Mouse (Mus musculus) heart, embryonic 14.5 days (tissue): Measurements from ENCODE around the gene Opcml. TPM values are rescaled to one million over a fixed set of nuclear protein-coding genes. Genes with fewer than 3 reads are reported as not detected.

ENCODE experiments used
- ATAC-seq: fragments of 200-750 bp; cut with Nextera tagmentation; 2 replicates; pipeline ENCODE4 v1.8.0; 2017; ENCODE audit warnings: low read depth, moderate TSS enrichment; ENCODE audit not compliant: insufficient number of reproducible peaks, insufficient read depth, low FRiP score
- H3K27ac ChIP-seq, 2 experiments: fragments of 200-500 bp in 1 of 2; fragments of 300-500 bp in 1 of 2; sonication (generic) in 1 of 2; replicated peaks in 1 of 2; 2 replicates each; pipeline ENCODE4 v1.5.1; 2012 to 2014; ENCODE audit warnings: low read depth in 2 of 2, low read length in 2 of 2, control low read depth in 1 of 2, mild to moderate bottlenecking in 1 of 2, mixed read lengths in 1 of 2; ENCODE audit not compliant: control insufficient read depth in 1 of 2, insufficient read depth in 1 of 2
- H3K27me3 ChIP-seq: fragments of 300-500 bp; sonication (generic); 2 replicates; pipeline ENCODE4 v1.6.1; 2014; ENCODE audit warnings: mild to moderate bottlenecking, low read length, control low read depth; ENCODE audit not compliant: control insufficient read depth, insufficient read depth
- H3K36me3 ChIP-seq: fragments of 300-500 bp; sonication (generic); 2 replicates; pipeline ENCODE4 v1.6.1; 2014; ENCODE audit warnings: mild to moderate bottlenecking, control low read depth, low read length, mixed read lengths; ENCODE audit not compliant: control insufficient read depth, insufficient read depth
- H3K4me1 ChIP-seq, 2 experiments: fragments of 200-500 bp in 1 of 2; fragments of 300-500 bp in 1 of 2; sonication (generic) in 1 of 2; 2 replicates each; pipeline ENCODE4 v1.6.1; 2012 to 2014; ENCODE audit warnings: low read length in 2 of 2, control low read depth in 1 of 2, mixed read lengths in 1 of 2; ENCODE audit not compliant: control insufficient read depth in 2 of 2, insufficient read depth in 2 of 2
- H3K4me2 ChIP-seq: fragments of 300-500 bp; sonication (generic); 2 replicates; pipeline ENCODE4 v1.6.1; 2014; ENCODE audit warnings: mild to moderate bottlenecking, low read length
- H3K4me3 ChIP-seq, 2 experiments: fragments of 200-500 bp in 1 of 2; fragments of 300-500 bp in 1 of 2; sonication (generic) in 1 of 2; 2 replicates each; pipeline ENCODE4 v1.5.1; 2012 to 2014; ENCODE audit warnings: low read length in 2 of 2, mild to moderate bottlenecking in 2 of 2, control low read depth in 1 of 2, low read depth in 1 of 2, moderate library complexity in 1 of 2; ENCODE audit not compliant: control insufficient read depth in 1 of 2, insufficient read depth in 1 of 2
- H3K9ac ChIP-seq: fragments of 300-500 bp; sonication (generic); 2 replicates; pipeline ENCODE4 v1.6.1; 2014; ENCODE audit warnings: mild to moderate bottlenecking, low read length
- H3K9me3 ChIP-seq: fragments of 300-500 bp; sonication (generic); 2 replicates; pipeline ENCODE4 v1.6.1; 2016; ENCODE audit warnings: low read length, control low read depth; ENCODE audit not compliant: control insufficient read depth
- WGBS: fragments of 180-500 bp; shearing (Covaris S2); extraction: QIAGEN DNeasy Blood & Tissue Kit; methylation state at CpG from one replicate; pipeline ENCODE4 v1.1.7; 2014; 5-methylcytosine and 5-hydroxymethylcytosine counted together
- polyA plus RNA-seq: library from polyadenylated mRNA; unstranded; fragments of >200 nt; fragmentation: Nextera tagmentation; extraction: Ambion mirVana; gene quantifications from 2 replicates; pipeline ENCODE4 v1.2.1, GENCODE M21; 2014

The Opcml gene
- polyA plus RNA-seq, 1 experiment from 2014 or later: 1.6 TPM

DNA sequence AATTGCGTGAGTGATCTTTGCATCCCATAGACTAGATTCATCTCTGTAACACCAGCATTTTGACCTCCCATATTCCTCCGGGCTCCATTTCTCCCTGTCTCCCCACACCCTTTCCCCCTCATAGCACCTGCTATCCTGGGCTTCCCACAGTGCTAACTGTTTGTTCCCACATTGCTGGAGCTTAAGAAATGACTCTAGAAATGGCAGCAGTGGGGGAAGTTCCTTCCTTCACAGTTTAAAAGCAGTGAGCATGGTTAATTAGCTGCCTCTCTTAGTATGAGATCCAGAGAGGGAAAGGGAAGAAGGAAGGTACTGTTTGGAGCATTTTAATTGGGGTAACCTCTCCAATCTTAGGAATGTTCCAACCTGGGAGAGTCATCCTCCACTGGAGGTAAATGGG lies 1035.2 kb downstream of the Opcml start:
- ATAC-seq: no peak
- Histone ChIP-seq H3K4me2 (no peak overlapping the region), H3K36me3 (no peaks in the 10 kb centered on the region), H3K27ac (no peak overlapping the region), H3K9ac (no peak overlapping the region), H3K4me3 (no peak overlapping the region), H3K9me3 (no peaks in the 10 kb centered on the region), H3K4me1 (no peaks in the 10 kb centered on the region), H3K27me3 (no peaks in the 10 kb centered on the region)
- 86% methylated on average over 2 of the region's 2 CpGs for WGBS

DNA sequence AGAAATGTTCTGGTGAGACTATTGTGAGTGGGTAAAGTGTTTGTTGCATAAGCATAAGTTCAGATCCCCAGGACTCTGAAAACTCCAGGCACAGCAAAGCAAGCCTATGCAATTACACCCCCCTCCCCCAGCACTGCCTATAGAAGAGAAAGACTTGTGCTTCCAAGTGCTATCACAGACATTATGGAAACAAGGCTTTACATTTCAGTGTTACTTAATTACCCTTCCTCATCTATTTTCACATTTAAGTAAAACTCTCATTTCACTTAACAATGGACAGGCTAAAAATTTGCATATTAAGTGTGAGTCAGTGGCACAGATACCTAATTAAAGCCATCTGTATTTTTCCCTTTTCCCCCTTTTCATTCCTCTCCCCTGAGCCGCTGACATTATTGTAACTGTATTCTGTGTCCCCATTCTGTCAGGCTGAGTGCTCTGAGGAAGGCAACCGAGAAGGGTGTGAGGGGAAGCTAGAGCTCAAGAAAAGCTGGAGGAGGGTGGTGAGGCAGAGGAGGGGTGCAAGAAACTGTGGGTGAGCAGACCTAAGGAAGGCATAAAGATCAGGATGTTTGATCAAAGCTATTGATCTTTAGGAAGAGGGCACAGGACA lies 1055.5 kb downstream of the Opcml start:
- H3K27me3 ChIP-seq: no peaks in the 10 kb centered on the region
- H3K9ac ChIP-seq: no peak overlapping the region
- WGBS: 60% methylated on average over 2 of the region's 2 CpGs
- no peak overlapping the region for H3K27ac ChIP-seq
- no peaks in the 10 kb centered on the region for H3K4me1 ChIP-seq
- H3K9me3 ChIP-seq: no peaks in the 10 kb centered on the region
- H3K4me3 ChIP-seq: no peak overlapping the region
- no peak for ATAC-seq
- no peak overlapping the region for H3K4me2 ChIP-seq
- H3K36me3 ChIP-seq: no peaks in the 10 kb centered on the region

DNA sequence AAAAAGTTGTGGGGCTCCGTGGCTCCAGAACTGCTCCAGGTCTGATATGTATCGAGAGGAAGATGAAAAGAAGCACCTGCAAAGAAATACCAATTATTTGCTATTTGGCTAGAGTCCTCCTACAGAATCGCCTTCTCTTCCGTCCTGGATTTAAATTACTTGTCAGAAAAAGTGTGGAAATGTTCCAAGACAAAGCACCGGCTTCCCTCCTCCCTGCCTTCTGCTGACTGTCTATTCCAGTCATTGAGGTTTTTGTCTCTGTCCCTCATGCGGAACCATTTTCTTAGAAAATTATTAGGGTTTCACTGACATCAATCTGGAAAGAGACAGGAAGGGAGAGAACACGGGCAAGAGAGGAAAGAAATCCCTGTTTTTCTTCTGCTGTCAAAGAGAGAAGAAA lies 1065.3 kb downstream of the Opcml start:
- H3K27ac ChIP-seq: no peak overlapping the region
- WGBS: 66% methylated on average over 7 of the region's 7 CpGs
- no peak overlapping the region for H3K4me2 ChIP-seq
- H3K36me3 ChIP-seq: no peaks in the 10 kb centered on the region
- ATAC-seq: no peak
- no peak overlapping the region for H3K9ac ChIP-seq
- no peaks in the 10 kb centered on the region for H3K4me1 ChIP-seq
- no peaks in the 10 kb centered on the region for H3K27me3 ChIP-seq
- H3K4me3 ChIP-seq: no peak overlapping the region
- no peaks in the 10 kb centered on the region for H3K9me3 ChIP-seq

- H3K4me1 ChIP-seq: no peaks in the 10 kb centered on the region
- H3K4me2 ChIP-seq: no peak overlapping the region
- H3K4me3 ChIP-seq: no peak overlapping the region
- H3K9me3 ChIP-seq: no peaks in the 10 kb centered on the region
- no peaks in the 10 kb centered on the region for H3K27me3 ChIP-seq
- no peak overlapping the region for H3K27ac ChIP-seq
- no peak for ATAC-seq
- no peaks in the 10 kb centered on the region for H3K36me3 ChIP-seq
- H3K9ac ChIP-seq: no peak overlapping the region
- 83% methylated on average over 4 of the region's 4 CpGs for WGBS
Measured at GRCm38 (mm10) chr9:28861983-28862382, 1071.4 kb downstream of the Opcml start.

GRCm38 (mm10) chr9:28867256-28867655 lies 1076.7 kb downstream of the Opcml start:
- Histone ChIP-seq H3K9me3 (no peaks in the 10 kb centered on the region), H3K4me2 (no peak overlapping the region), H3K9ac (no peak overlapping the region), H3K36me3 (no peaks in the 10 kb centered on the region), H3K4me3 (no peak overlapping the region), H3K27ac (no peak overlapping the region), H3K27me3 (no peaks in the 10 kb centered on the region), H3K4me1 (0 out of 4 replicates have a peak, but pooled peaks cover 0 to 3% of the 10 kb centered on the region in 2 experiments)
- WGBS: 80% methylated on average over 3 of the region's 3 CpGs
- ATAC-seq: no peak

- no peak for ATAC-seq
- Histone ChIP-seq H3K36me3 (no peaks in the 10 kb centered on the region), H3K27me3 (no peaks in the 10 kb centered on the region), H3K4me2 (no peak overlapping the region), H3K4me3 (no peak overlapping the region), H3K4me1 (0 out of 4 replicates have a peak, but pooled peaks cover 0 to 3% of the 10 kb centered on the region in 2 experiments), H3K9ac (no peak overlapping the region), H3K9me3 (no peaks in the 10 kb centered on the region), H3K27ac (no peak overlapping the region)
- 23% methylated on average over 1 of the region's 1 CpGs for WGBS
Measured at GRCm38 (mm10) chr9:28870478-28870877, 1079.9 kb downstream of the Opcml start.

GRCm38 (mm10) chr9:28882566-28882965 lies 1092.0 kb downstream of the Opcml start:
- Histone ChIP-seq H3K27me3 (no peaks in the 10 kb centered on the region), H3K4me3 (no peak overlapping the region), H3K36me3 (no peaks in the 10 kb centered on the region), H3K4me1 (no peaks in the 10 kb centered on the region), H3K9me3 (no peaks in the 10 kb centered on the region), H3K27ac (no peak overlapping the region), H3K9ac (no peak overlapping the region), H3K4me2 (no peak overlapping the region)
- no peak for ATAC-seq
- WGBS: 61% methylated on average over 1 of the region's 1 CpGs

DNA sequence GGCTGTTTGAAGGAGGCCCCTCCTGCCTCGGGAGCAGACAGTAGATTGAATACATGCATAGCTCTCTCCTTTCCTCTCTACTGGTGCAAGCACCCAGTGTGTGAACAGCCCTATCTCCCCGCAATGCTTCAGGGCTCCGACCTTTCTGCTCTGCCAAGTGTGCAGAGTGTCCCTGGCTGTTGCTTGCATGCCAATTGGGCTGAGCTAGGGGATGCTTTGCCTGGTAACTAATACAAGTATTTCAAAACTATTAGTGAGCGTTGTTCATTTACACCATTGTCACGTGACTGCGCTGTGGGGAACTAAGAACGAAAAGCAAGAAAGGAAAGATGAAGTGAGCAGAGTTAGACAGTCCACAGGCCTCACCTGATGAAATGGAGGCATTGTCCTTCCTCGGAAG lies 1101.0 kb downstream of the Opcml start:
- Histone ChIP-seq H3K4me1 (no peaks in the 10 kb centered on the region), H3K9ac (no peak overlapping the region), H3K27ac (no peak overlapping the region), H3K36me3 (no peaks in the 10 kb centered on the region), H3K9me3 (no peaks in the 10 kb centered on the region), H3K27me3 (no peaks in the 10 kb centered on the region), H3K4me3 (no peak overlapping the region), H3K4me2 (no peak overlapping the region)
- no peak for ATAC-seq
- 79% methylated on average over 8 of the region's 8 CpGs for WGBS
